Mouse (Mus musculus) CH12.LX (cell line): ENCODE measurements around the gene Crocc. TPM values are rescaled to one million over a fixed set of nuclear protein-coding genes. Genes with fewer than 3 reads are reported as not detected.

Source experiments
- DNase-seq: peaks from one replicate; pipeline ENCODE4 v3.0.0-alpha.2; 2013; ENCODE audit errors: extremely low read depth
- H3K27ac ChIP-seq: 2 replicates; pipeline ENCODE4 v1.5.1; 2012; ENCODE audit warnings: low read depth, mild to moderate bottlenecking, control low read depth, moderate library complexity; ENCODE audit not compliant: insufficient read depth
- H3K27me3 ChIP-seq: replicated peaks from 2 replicates; pipeline ENCODE3; 2012; ENCODE audit warnings: inconsistent platforms
- H3K36me3 ChIP-seq, 2 experiments: replicated peaks in 1 of 2; 2 replicates each; pipeline versions ENCODE3 to v1.6.1; 2012; ENCODE audit warnings: inconsistent platforms in 1 of 2, low read length in 1 of 2, mild to moderate bottlenecking in 1 of 2, mixed read lengths in 1 of 2, moderate library complexity in 1 of 2; ENCODE audit not compliant: control insufficient read depth in 1 of 2, insufficient read depth in 1 of 2
- H3K4me1 ChIP-seq, 2 experiments: 2 replicates each; pipeline ENCODE4 v1.6.1; 2012; ENCODE audit warnings: inconsistent platforms in 1 of 2, moderate library complexity in 1 of 2; ENCODE audit not compliant: insufficient read depth in 2 of 2, control insufficient read depth in 1 of 2
- H3K4me2 ChIP-seq: 2 replicates; pipeline ENCODE4 v1.6.1; 2012; ENCODE audit warnings: low read depth, mild to moderate bottlenecking, control low read depth; ENCODE audit not compliant: poor library complexity, insufficient read depth, severe bottlenecking
- H3K4me3 ChIP-seq, 3 experiments: fragments of 150-350 bp in 1 of 3; sonication (generic) in 1 of 3; replicated peaks in 1 of 3; 2 replicates each; pipeline versions ENCODE3 to v1.5.1; 2011 to 2012; ENCODE audit warnings: low read depth in 2 of 3, low read length in 2 of 3, mild to moderate bottlenecking in 2 of 3, moderate library complexity in 2 of 3, control low read depth in 1 of 3, improper control_type of control experiment in 1 of 3, inconsistent platforms in 1 of 3, mixed read lengths in 1 of 3; ENCODE audit not compliant: poor library complexity in 1 of 3
- H3K79me2 ChIP-seq: replicated peaks from 2 replicates; pipeline ENCODE4 v1.6.1; 2012; ENCODE audit warnings: mild to moderate bottlenecking, moderate library complexity; ENCODE audit not compliant: control insufficient read depth, poor library complexity, insufficient read depth, severe bottlenecking; ENCODE audit errors: extremely low read depth
- H3K9ac ChIP-seq: 2 replicates; pipeline ENCODE4 v1.6.1; 2012; ENCODE audit warnings: low read depth, mild to moderate bottlenecking, control low read depth, moderate library complexity; ENCODE audit not compliant: insufficient read depth
- H3K9me3 ChIP-seq: replicated peaks from 2 replicates; pipeline ENCODE3; 2012; ENCODE audit warnings: low read length, inconsistent platforms, mixed read lengths
- BHLHE40 ChIP-seq: IDR thresholded peaks from 2 replicates; pipeline ENCODE4 v1.6.1; 2011; ENCODE audit warnings: mild to moderate bottlenecking, low read depth, low read length, improper control_type of control experiment
- CHD2 ChIP-seq: IDR thresholded peaks from 2 replicates; pipeline ENCODE4 v1.6.1; 2011; ENCODE audit warnings: low read length, improper control_type of control experiment
- HCFC1 ChIP-seq: IDR thresholded peaks from 2 replicates; pipeline ENCODE4 v1.6.1; 2012; ENCODE audit warnings: low read depth, mild to moderate bottlenecking, inconsistent platforms, low read length, improper control_type of control experiment
- IRF4 ChIP-seq: IDR thresholded peaks from 2 replicates; pipeline ENCODE4 v1.6.1; 2014; ENCODE audit warnings: low read depth, mild to moderate bottlenecking, inconsistent platforms, low read length, improper control_type of control experiment
- MAFK ChIP-seq: IDR thresholded peaks from 2 replicates; pipeline ENCODE4 v1.6.1; 2011; ENCODE audit warnings: low read length, improper control_type of control experiment; ENCODE audit not compliant: insufficient replicate concordance
- MAZ ChIP-seq: IDR thresholded peaks from 2 replicates; pipeline ENCODE4 v1.6.1; 2012; ENCODE audit warnings: low read depth, mild to moderate bottlenecking, inconsistent platforms, low read length, improper control_type of control experiment, moderate library complexity
- MEF2A ChIP-seq: IDR thresholded peaks from 2 replicates; pipeline ENCODE4 v1.6.1; 2014; ENCODE audit warnings: low read depth, mild to moderate bottlenecking, inconsistent platforms, low read length, improper control_type of control experiment, borderline replicate concordance
- MXI1 ChIP-seq: IDR thresholded peaks from 2 replicates; pipeline ENCODE4 v1.6.1; 2011; ENCODE audit warnings: mild to moderate bottlenecking, low read depth, low read length, improper control_type of control experiment
- NRF1 ChIP-seq: IDR thresholded peaks from 2 replicates; pipeline ENCODE4 v1.6.1; 2014; ENCODE audit warnings: low read depth, mild to moderate bottlenecking, inconsistent platforms, low read length, improper control_type of control experiment, moderate library complexity
- POLR2AphosphoS2 ChIP-seq: IDR thresholded peaks from 2 replicates; pipeline ENCODE4 v1.6.1; 2011; ENCODE audit warnings: low read depth, low read length, improper control_type of control experiment
- RAD21 ChIP-seq: IDR thresholded peaks from 2 replicates; pipeline ENCODE4 v1.6.1; 2011; ENCODE audit warnings: low read depth, mild to moderate bottlenecking, low read length, improper control_type of control experiment, moderate library complexity
- RCOR1 ChIP-seq: conservative IDR thresholded peaks from 2 replicates; pipeline ENCODE4 v1.6.1; 2012; ENCODE audit warnings: low read depth, mild to moderate bottlenecking, inconsistent platforms, low read length, improper control_type of control experiment
- SIN3A ChIP-seq: IDR thresholded peaks from 2 replicates; pipeline ENCODE4 v1.6.1; 2012; ENCODE audit warnings: low read length, improper control_type of control experiment, inconsistent platforms
- SMC3 ChIP-seq: IDR thresholded peaks from 2 replicates; pipeline ENCODE4 v1.6.1; 2011; ENCODE audit warnings: low read depth, low read length, improper control_type of control experiment
- TCF12 ChIP-seq: IDR thresholded peaks from 2 replicates; pipeline ENCODE4 v1.6.1; 2014; ENCODE audit warnings: low read depth, mild to moderate bottlenecking, inconsistent platforms, low read length, improper control_type of control experiment
- UBTF ChIP-seq: IDR thresholded peaks from 2 replicates; pipeline ENCODE4 v1.6.1; 2012; ENCODE audit warnings: low read depth, mild to moderate bottlenecking, inconsistent platforms, low read length, improper control_type of control experiment, moderate library complexity
- USF1 ChIP-seq: IDR thresholded peaks from 2 replicates; pipeline ENCODE4 v1.6.1; 2014; ENCODE audit warnings: low read depth, mild to moderate bottlenecking, inconsistent platforms, low read length, improper control_type of control experiment
- USF2 ChIP-seq: conservative IDR thresholded peaks from 2 replicates; pipeline ENCODE4 v1.6.1; 2011; ENCODE audit warnings: low read depth, low read length, improper control_type of control experiment
- ZMIZ1 ChIP-seq: IDR thresholded peaks from 2 replicates; pipeline ENCODE4 v1.6.1; 2012; ENCODE audit warnings: low read depth, mild to moderate bottlenecking, inconsistent platforms, low read length, improper control_type of control experiment
- dilution Hi-C: fragments of 300-500 bp; cut with MboI; formaldehyde crosslinking; loops from 2 replicates; pipeline ENCODE4 v1.14.3; 2020; ENCODE audit warnings: low sequenced_read_pairs; ENCODE audit not compliant: extremely low pct_unique_long_range_greater_than_20kb, extremely low pct_ligation_motif_present
- in situ Hi-C: fragments of 300-500 bp; cut with MboI; formaldehyde crosslinking; loops from 3 replicates; pipeline ENCODE4 v1.14.3; 2019; ENCODE audit warnings: low sequenced_read_pairs, low pct_ligation_motif_present, low pct_unique_long_range_greater_than_20kb, mixed read lengths
- polyA plus RNA-seq: library from polyadenylated mRNA; unstranded; fragments of >175 nt; gene quantifications from 2 replicates; pipeline ENCODE4 v1.2.1, GENCODE M21; 2012; ENCODE audit warnings: low read depth; ENCODE audit not compliant: insufficient read length
- total RNA-seq, 2 experiments: library from RNA; depleted of rRNA; stranded (reverse); fragments of 300-350 nt in 1 of 2; fragments of >200 nt in 1 of 2; gene quantifications; 2 replicates each; pipeline ENCODE4 v1.2.3; 2012 to 2014

The Crocc gene
- total and polyA plus RNA-seq, 3 experiments = 3.5 to 8.3 (median 4.8) TPM

GRCm38 (mm10) chr4:141067516-141068046 is 7.2 kb upstream of the Crocc start:
- no peak overlapping the region for H3K4me2 ChIP-seq
- TF ChIP-seq HCFC1 = no peak
- H3K27me3 ChIP-seq = no peaks in the 10 kb centered on the region
- H3K9ac ChIP-seq = no peak overlapping the region
- H3K4me3 ChIP-seq = no peak overlapping the region
- H3K79me2 ChIP-seq = no peaks in the 10 kb centered on the region
- H3K36me3 ChIP-seq = peaks cover 71 to 80% of the 10 kb centered on the region in 2 experiments
- no peak overlapping the region for H3K27ac ChIP-seq
- H3K9me3 ChIP-seq = no peaks in the 10 kb centered on the region
- peaks cover 0 to 7% of the 10 kb centered on the region in 2 experiments; a peak in 1 of 4 replicates for H3K4me1 ChIP-seq
- in situ Hi-C loops (no loop called here), dilution Hi-C loops (no loop called here)
- DNase-seq = no peak

GRCm38 (mm10) chr4:141066709-141067515 is 6.6 kb upstream of the Crocc start:
- in situ Hi-C loops (no loop called here), dilution Hi-C loops (no loop called here)
- no peaks in the 10 kb centered on the region for H3K9me3 ChIP-seq
- no peaks in the 10 kb centered on the region for H3K79me2 ChIP-seq
- no peak overlapping the region for H3K4me2 ChIP-seq
- no peak for DNase-seq
- H3K36me3 ChIP-seq = peaks cover 65 to 73% of the 10 kb centered on the region in 2 experiments
- H3K27ac ChIP-seq = no peak overlapping the region
- H3K27me3 ChIP-seq = no peaks in the 10 kb centered on the region
- peaks cover 0 to 7% of the 10 kb centered on the region in 2 experiments; a peak in 1 of 4 replicates for H3K4me1 ChIP-seq
- no peak for TF ChIP-seq SIN3A
- TF ChIP-seq UBTF = no peak
- TF ChIP-seq RAD21 = no peak
- TF ChIP-seq USF1 = no peak
- no peak for TF ChIP-seq IRF4
- TF ChIP-seq SMC3 = no peak
- no peak for TF ChIP-seq RCOR1
- no peak for TF ChIP-seq MEF2A
- TF ChIP-seq TCF12 = no peak
- TF ChIP-seq BHLHE40 = no peak
- no peak for TF ChIP-seq MAFK
- TF ChIP-seq MXI1 = no peak
- no peak for TF ChIP-seq ZMIZ1
- TF ChIP-seq CHD2 = no peak
- no peak for TF ChIP-seq NRF1
- TF ChIP-seq POLR2AphosphoS2 = no peak
- TF ChIP-seq USF2 = no peak
- TF ChIP-seq MAZ = no peak
- no peak overlapping the region for H3K4me3 ChIP-seq
- no peak overlapping the region for H3K9ac ChIP-seq
